Mouse (Mus musculus): ENCODE results near the gene Frat2.
A peak's percentile ranks its signal among the peaks of the same experiment; 100 is the strongest.

GRCm38 (mm10) chr19:41831718-41832391, 16.1 kb downstream of the Frat2 start:
- TF ChIP-seq POLR2A (IDR thresholded peaks at IDR 0.05; ENCODE audit: insufficient read depth, low read length), result no peak
- TF ChIP-seq CTCF (IDR thresholded peaks at IDR 0.05; ENCODE audit: low read depth, low read length), result no peak
- TF ChIP-seq EP300 (IDR thresholded peaks at IDR 0.05; ENCODE audit: insufficient read depth, low read depth, low read length), result peak; percentile 57; the same call in 1 of the 2 replicates
